Mouse (Mus musculus) megakaryocyte-erythroid progenitor cell, adult 5-6 weeks (primary cell): ENCODE results near the gene Ly6g. TPM values are rescaled to one million over a fixed set of nuclear protein-coding genes. Genes with fewer than 3 reads are reported as not detected.

Source experiments
- total RNA-seq, 2 experiments: library from RNA; stranded (forward) in 1 of 2; stranded (reverse) in 1 of 2; fragments of 200-1000, 215-1000 nt in 1 of 2; fragments of >200 nt in 1 of 2; fragmentation: Nextera tagmentation in 1 of 2; gene quantifications; 2 replicates each; pipeline ENCODE4 v1.2.3; 2014 to 2017

The Ly6g gene
- total RNA-seq, 2 experiments from 2014 or later: 1.4 TPM; not detected in 1

Other genes starting within 250 kb of the Ly6g start
- not detected in 2 replicates for gene Ly6i, start 171.8 kb upstream of the Ly6g start, total RNA-seq (2014; fragmentation: Nextera tagmentation)
- not detected in 2 replicates for gene Ly6i, start 171.8 kb upstream of the Ly6g start, total RNA-seq (2017)
- gene Ly6a, start 157.2 kb upstream of the Ly6g start, total RNA-seq (2014; fragmentation: Nextera tagmentation): 1.4 TPM in 1 of 2 replicates, not detected in the other
- not detected in 2 replicates for gene Ly6a, start 157.2 kb upstream of the Ly6g start, total RNA-seq (2017)
- not detected in 2 replicates for gene Ly6c1, start 106.4 kb upstream of the Ly6g start, total RNA-seq (2014; fragmentation: Nextera tagmentation)
- gene Ly6c1, start 106.4 kb upstream of the Ly6g start, total RNA-seq (2017): not detected in 2 replicates
- gene Ly6c2, start 43.3 kb upstream of the Ly6g start, total RNA-seq (2014; fragmentation: Nextera tagmentation): 21.0 TPM in 1 of 2 replicates, not detected in the other
- 0.14 TPM in 1 of 2 replicates, not detected in the other for gene Ly6c2, start 43.3 kb upstream of the Ly6g start, total RNA-seq (2017)
- gene BC025446, start 61.1 kb downstream of the Ly6g start, total RNA-seq (2014; fragmentation: Nextera tagmentation): not detected in 2 replicates
- gene BC025446, start 61.1 kb downstream of the Ly6g start, total RNA-seq (2017): not detected in 2 replicates
- not detected in 2 replicates for gene Ly6f, start 113.2 kb downstream of the Ly6g start, total RNA-seq (2014; fragmentation: Nextera tagmentation)
- not detected in 2 replicates for gene Ly6f, start 113.2 kb downstream of the Ly6g start, total RNA-seq (2017)